Mouse (Mus musculus): ENCODE results near the gene Cdc42ep4.

The Cdc42ep4 gene

DNA sequence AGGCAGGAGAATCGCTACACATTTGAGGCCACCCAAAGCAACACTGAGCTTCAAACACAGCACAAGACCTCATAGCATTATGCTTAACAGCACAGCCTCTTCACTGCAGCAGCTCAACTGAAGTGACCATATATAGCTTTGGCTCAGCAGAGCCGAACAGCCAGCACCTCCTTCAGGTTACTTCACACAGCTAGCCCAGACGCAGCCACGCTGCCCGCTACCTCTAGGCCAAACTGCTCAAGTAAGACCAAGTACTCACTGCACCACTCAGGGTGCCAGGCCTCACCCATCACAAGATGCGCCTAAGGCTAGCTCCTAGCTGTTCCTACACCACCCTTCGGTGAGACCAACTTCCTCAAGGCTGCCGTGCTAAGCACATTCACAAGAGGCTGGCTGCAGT, 73.3 kb downstream of the Cdc42ep4 start:
- no peak for DNase-seq

DNA sequence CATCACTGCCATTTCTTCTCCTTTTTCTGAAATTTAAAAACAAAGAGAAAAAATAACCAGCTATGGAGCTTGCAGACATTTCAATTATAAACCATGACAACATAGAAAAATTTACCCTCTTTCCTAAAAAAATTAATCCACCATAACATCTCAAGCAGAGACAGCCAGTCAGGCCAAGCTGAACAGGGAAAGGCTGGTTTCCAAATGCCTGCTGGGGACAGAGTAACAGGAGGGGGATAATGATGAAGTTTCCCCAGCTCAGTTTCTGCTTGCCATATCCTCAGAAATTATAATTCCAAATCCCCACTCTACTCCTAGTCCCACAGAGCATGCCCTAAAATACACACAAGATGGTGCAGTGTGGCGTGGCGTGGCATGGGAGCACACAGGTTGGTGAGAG, 74.3 kb downstream of the Cdc42ep4 start:
- no peak for DNase-seq
